ENCODE assay signal across 23 mouse cellular contexts in the genomic region with DNA sequence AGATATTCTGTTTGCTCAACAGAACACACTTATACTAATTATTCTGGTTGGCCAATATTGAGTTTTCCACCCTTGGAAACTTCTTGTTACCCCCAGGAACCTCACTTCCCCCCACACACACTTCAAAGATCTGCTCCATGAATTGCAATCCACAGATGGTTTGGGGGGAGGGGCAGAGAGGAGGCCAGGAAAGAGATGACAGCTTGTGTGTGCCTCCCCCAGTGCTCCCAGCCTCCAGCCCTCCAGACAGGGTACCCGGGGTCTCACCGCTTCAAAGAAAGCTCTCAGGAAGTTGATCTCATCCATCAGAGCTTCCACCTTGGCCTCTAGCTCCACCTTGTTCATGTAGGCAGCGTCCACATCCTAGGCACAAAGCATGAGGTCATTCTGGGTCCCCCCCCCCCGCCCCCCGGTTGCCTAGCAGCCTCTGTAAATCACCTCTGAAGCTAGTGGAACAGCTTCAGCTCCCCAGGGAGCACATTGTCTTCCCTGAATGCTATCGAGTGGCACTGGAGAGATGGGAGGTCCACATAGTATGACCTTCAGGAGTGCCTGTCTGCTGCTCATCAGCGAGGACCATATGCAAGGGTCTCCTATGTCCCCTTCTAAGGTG. TPM values are rescaled to one million over a fixed set of nuclear protein-coding genes. Genes with fewer than 3 reads are reported as not detected.
DNase-seq lines count a peak whose midpoint lies in the region; ATAC-seq and TF ChIP-seq lines count a peak whose summit lies in the region.
"Had no signal": no experiment of that assay in that cellular context is flagged by ENCODE, and none has a peak within 500 bp of the region (broad histone marks: within the 10 kb centered on the region; RNA-seq: fewer than 3 reads in every experiment).

No protein-coding gene starts in this region.

- intact Hi-C loops in gastrocnemius, adult 2 months (cut with DNase I), result no loop called here
- intact Hi-C loops in heart, postnatal 36 days (cut with DNase I), result no loop called here

- TF ChIP-seq CTCF in gastrocnemius, adult 2 months (IDR thresholded peaks at IDR 0.05), result no peak

- no peaks in the 10 kb centered on the region for H3K27me3 ChIP-seq in forebrain, embryonic 11.5 days (ENCODE audit: control insufficient read depth, insufficient read depth, low read length)
- H3K27me3 ChIP-seq in forebrain, embryonic 16.5 days (replicated peaks; ENCODE audit: control insufficient read depth, insufficient read depth, low read length), result no peaks in the 10 kb centered on the region
- peaks cover 44% of the 10 kb centered on the region for H3K27me3 ChIP-seq in midbrain, embryonic 10.5 days (ENCODE audit: low read depth, poor library complexity, severe bottlenecking)
- no peaks in the 10 kb centered on the region for H3K27me3 ChIP-seq in midbrain, embryonic 14.5 days (ENCODE audit: control insufficient read depth, insufficient read depth, low read length)
- H3K27me3 ChIP-seq in embryonic facial prominence, embryonic 14.5 days (replicated peaks; ENCODE audit: control insufficient read depth, insufficient read depth, low read length), result no peaks in the 10 kb centered on the region
- H3K27me3 ChIP-seq: intestine, embryonic 15.5 days; limb, embryonic 15.5 days; stomach, embryonic 15.5 days had no signal

- no peaks in the 10 kb centered on the region for H3K9me3 ChIP-seq in forebrain, embryonic 11.5 days (ENCODE audit: control insufficient read depth, low read length)
- no peaks in the 10 kb centered on the region for H3K9me3 ChIP-seq in forebrain, embryonic 16.5 days (ENCODE audit: control insufficient read depth, low read length)
- no peaks in the 10 kb centered on the region for H3K9me3 ChIP-seq in midbrain, embryonic 10.5 days (replicated peaks)
- H3K9me3 ChIP-seq in midbrain, embryonic 14.5 days (ENCODE audit: control insufficient read depth, low read length), result no peaks in the 10 kb centered on the region
- no peaks in the 10 kb centered on the region for H3K9me3 ChIP-seq in embryonic facial prominence, embryonic 14.5 days (ENCODE audit: control insufficient read depth, low read length)
- H3K9me3 ChIP-seq: heart, embryonic 13.5 days; intestine, embryonic 15.5 days; limb, embryonic 15.5 days; stomach, embryonic 15.5 days had no signal

- no peak overlapping the region for H3K27ac ChIP-seq in forebrain, embryonic 11.5 days (ENCODE audit: low read depth, low read length)
- no peak overlapping the region for H3K27ac ChIP-seq in forebrain, embryonic 16.5 days (ENCODE audit: low read length)
- H3K27ac ChIP-seq in midbrain, embryonic 10.5 days (replicated peaks), result peak overlapping the region; percentile 61
- H3K27ac ChIP-seq in midbrain, embryonic 14.5 days (replicated peaks; ENCODE audit: low read depth, low read length), result no peak overlapping the region
- H3K27ac ChIP-seq in embryonic facial prominence, embryonic 14.5 days (replicated peaks; ENCODE audit: low read depth, low read length), result no peak overlapping the region
- no peak overlapping the region for H3K27ac ChIP-seq in gastrocnemius, adult 2 months
- H3K27ac ChIP-seq: heart, embryonic 13.5 days; intestine, embryonic 15.5 days; limb, embryonic 15.5 days; stomach, embryonic 15.5 days had no signal

- ATAC-seq in forebrain, embryonic 11.5 days (replicated peaks; ENCODE audit: low FRiP score), result 0 out of 2 replicates have a peak, but pooled peaks have one; percentile 5
- ATAC-seq in forebrain, embryonic 16.5 days, result no peak
- no peak for ATAC-seq in midbrain, embryonic 14.5 days (ENCODE audit: low FRiP score, low TSS enrichment)
- peak; percentile 48; the same call in 1 of the 2 replicates for ATAC-seq in embryonic facial prominence, embryonic 14.5 days (ENCODE audit: low read depth)
- ATAC-seq: intestine, embryonic 15.5 days had no signal

- no peaks in the 10 kb centered on the region for H3K36me3 ChIP-seq in forebrain, embryonic 11.5 days (ENCODE audit: control insufficient read depth, insufficient read depth, low read length)
- no peaks in the 10 kb centered on the region for H3K36me3 ChIP-seq in forebrain, embryonic 16.5 days (ENCODE audit: control insufficient read depth, insufficient read depth)
- H3K36me3 ChIP-seq in midbrain, embryonic 10.5 days, result no peaks in the 10 kb centered on the region
- no peaks in the 10 kb centered on the region for H3K36me3 ChIP-seq in midbrain, embryonic 14.5 days (ENCODE audit: control insufficient read depth, insufficient read depth, low read length)
- H3K36me3 ChIP-seq in embryonic facial prominence, embryonic 14.5 days (ENCODE audit: control insufficient read depth, insufficient read depth, low read length), result no peaks in the 10 kb centered on the region
- H3K36me3 ChIP-seq: heart, embryonic 13.5 days; intestine, embryonic 15.5 days; limb, embryonic 15.5 days; stomach, embryonic 15.5 days had no signal

- peaks cover 5% of the 10 kb centered on the region; the same call in 1 of the 2 replicates for H3K4me1 ChIP-seq in forebrain, embryonic 11.5 days (replicated peaks; ENCODE audit: control insufficient read depth, insufficient read depth, low read length)
- 0 out of 2 replicates have a peak, but pooled peaks cover 2% of the 10 kb centered on the region for H3K4me1 ChIP-seq in forebrain, embryonic 16.5 days (replicated peaks; ENCODE audit: control insufficient read depth, insufficient read depth, low read length)
- H3K4me1 ChIP-seq in midbrain, embryonic 10.5 days, result peaks cover 28% of the 10 kb centered on the region
- no peaks in the 10 kb centered on the region; the same call in 1 of the 2 replicates for H3K4me1 ChIP-seq in midbrain, embryonic 14.5 days (ENCODE audit: control insufficient read depth, insufficient read depth, low read length)
- H3K4me1 ChIP-seq in embryonic facial prominence, embryonic 14.5 days (ENCODE audit: control insufficient read depth, insufficient read depth, low read length), result peaks cover 7% of the 10 kb centered on the region

- no peak overlapping the region for H3K9ac ChIP-seq in forebrain, embryonic 11.5 days (ENCODE audit: low read length)
- no peak overlapping the region for H3K9ac ChIP-seq in forebrain, embryonic 16.5 days (replicated peaks; ENCODE audit: low read depth, low read length)
- H3K9ac ChIP-seq in midbrain, embryonic 14.5 days (replicated peaks; ENCODE audit: low read length), result no peak overlapping the region
- no peak overlapping the region for H3K9ac ChIP-seq in embryonic facial prominence, embryonic 14.5 days (ENCODE audit: low read depth, low read length)
- H3K9ac ChIP-seq: heart, embryonic 13.5 days; intestine, embryonic 15.5 days; limb, embryonic 15.5 days; stomach, embryonic 15.5 days had no signal

- DNase-seq in forebrain, embryonic 11.5 days (ENCODE audit: low spot score), result peak; percentile 67
- peak; percentile 56 for DNase-seq in midbrain, embryonic 10.5 days (ENCODE audit: low spot score)
- no peak for DNase-seq in midbrain, embryonic 14.5 days
- no peak for DNase-seq in embryonic facial prominence, embryonic 14.5 days (ENCODE audit: low spot score)
- no peak for DNase-seq in gastrocnemius, adult 2 months
- DNase-seq in heart, postnatal 36 days, result no peak
- DNase-seq in gastrocnemius, adult 8-10 months (ENCODE audit: low spot score in 2 of 2), result no peak
- DNase-seq: lung, adult 18-20 months; spleen, adult 18-20 months had no signal

- 5% methylated on average over 7 of the region's 7 CpGs for WGBS in forebrain, embryonic 11.5 days
- WGBS in forebrain, embryonic 16.5 days, result 12% methylated on average over 7 of the region's 7 CpGs
- 11% methylated on average over 7 of the region's 7 CpGs for WGBS in midbrain, embryonic 10.5 days
- WGBS in midbrain, embryonic 14.5 days, result 6% methylated on average over 7 of the region's 7 CpGs
- WGBS in embryonic facial prominence, embryonic 14.5 days, result 23% methylated on average over 6 of the region's 7 CpGs

- 0 out of 2 replicates have a peak overlapping the region, but pooled peaks have one; percentile 15 for H3K4me2 ChIP-seq in forebrain, embryonic 11.5 days (ENCODE audit: low read depth, low read length, severe bottlenecking)
- no peak overlapping the region for H3K4me2 ChIP-seq in forebrain, embryonic 16.5 days (ENCODE audit: low read length)
- no peak overlapping the region for H3K4me2 ChIP-seq in midbrain, embryonic 14.5 days (ENCODE audit: low read length)
- no peak overlapping the region for H3K4me2 ChIP-seq in embryonic facial prominence, embryonic 14.5 days (ENCODE audit: low read depth, low read length)
- H3K4me2 ChIP-seq: heart, embryonic 13.5 days; intestine, embryonic 15.5 days; limb, embryonic 15.5 days; stomach, embryonic 15.5 days had no signal

- no peak overlapping the region for H3K4me3 ChIP-seq in forebrain, embryonic 11.5 days (ENCODE audit: low read depth, low read length)
- no peak overlapping the region for H3K4me3 ChIP-seq in forebrain, embryonic 16.5 days (replicated peaks; ENCODE audit: low read length)
- H3K4me3 ChIP-seq in midbrain, embryonic 10.5 days, result peak overlapping the region; percentile 11; the same call in 1 of the 2 replicates
- H3K4me3 ChIP-seq in midbrain, embryonic 14.5 days (replicated peaks; ENCODE audit: low read depth, low read length), result no peak overlapping the region
- no peak overlapping the region for H3K4me3 ChIP-seq in embryonic facial prominence, embryonic 14.5 days (ENCODE audit: low read depth, low read length)
- H3K4me3 ChIP-seq in gastrocnemius, adult 2 months, result no peak overlapping the region
- H3K4me3 ChIP-seq: erythroblast, embryonic 14.5 days; heart, embryonic 13.5 days; intestine, embryonic 15.5 days; limb, embryonic 15.5 days; stomach, embryonic 15.5 days had no signal

RNA-seq across cellular contexts. Expression of gene Krt90, which starts 4.6 kb away (rescaled TPM):
- 0.21 and 0.41 TPM in 2 replicates for polyA plus RNA-seq in forebrain, embryonic 11.5 days (2014; fragmentation: Nextera tagmentation; extraction: Ambion mirVana)
- 0.08 and 0.09 TPM in 2 replicates for polyA plus RNA-seq in forebrain, embryonic 16.5 days (2015; fragmentation: Nextera tagmentation; extraction: Ambion mirVana)
- 0.51 and 0.67 TPM in 2 replicates for polyA plus RNA-seq in midbrain, embryonic 10.5 days (2016; fragmentation: Nextera tagmentation; extraction: Ambion mirVana)
- 0.08 TPM in 1 of 2 replicates, not detected in the other for polyA plus RNA-seq in midbrain, embryonic 14.5 days (2014; fragmentation: Nextera tagmentation; extraction: Ambion mirVana)
- 0.31 and 0.50 TPM in 2 replicates for polyA plus RNA-seq in embryonic facial prominence, embryonic 14.5 days (2014; fragmentation: Nextera tagmentation; extraction: Ambion mirVana)
- total RNA-seq in gastrocnemius, adult 2 months (2021), result not detected
- not detected for total RNA-seq in heart, postnatal 36 days (2021)
- total RNA-seq in gastrocnemius, adult 8-10 months (2022), result not detected
- total RNA-seq: hematopoietic stem cell, adult 5-6 weeks; left cerebral cortex, adult 8-10 months; midbrain, postnatal 0 days had no signal
- polyA plus RNA-seq: erythroblast, embryonic 14.5 days; gonadal fat pad, adult 2 months; heart, embryonic 13.5 days had no signal

RNA-seq across cellular contexts. Expression of gene Krt82, which starts 7.7 kb away (rescaled TPM):
- polyA plus RNA-seq in forebrain, embryonic 11.5 days (2014; fragmentation: Nextera tagmentation; extraction: Ambion mirVana), result not detected in 2 replicates
- polyA plus RNA-seq in forebrain, embryonic 16.5 days (2015; fragmentation: Nextera tagmentation; extraction: Ambion mirVana), result not detected in 2 replicates
- not detected in 2 replicates for polyA plus RNA-seq in midbrain, embryonic 10.5 days (2016; fragmentation: Nextera tagmentation; extraction: Ambion mirVana)
- polyA plus RNA-seq in midbrain, embryonic 14.5 days (2014; fragmentation: Nextera tagmentation; extraction: Ambion mirVana), result not detected in 2 replicates
- polyA plus RNA-seq in embryonic facial prominence, embryonic 14.5 days (2014; fragmentation: Nextera tagmentation; extraction: Ambion mirVana), result 0.09 and 0.10 TPM in 2 replicates
- not detected for total RNA-seq in gastrocnemius, adult 2 months (2021)
- not detected for total RNA-seq in heart, postnatal 36 days (2021)
- total RNA-seq in gastrocnemius, adult 8-10 months (2022), result not detected
- total RNA-seq: adrenal gland, postnatal 4 days; hematopoietic stem cell, adult 5-6 weeks; left cerebral cortex, adult 8-10 months; midbrain, postnatal 0 days had no signal
- polyA plus RNA-seq: erythroblast, embryonic 14.5 days; frontal cortex, adult 2 months; gonadal fat pad, adult 2 months; heart, embryonic 13.5 days; intestine, embryonic 15.5 days; large intestine, adult 2 months; limb, embryonic 15.5 days; midbrain, postnatal 0 days; neural tube, embryonic 14.5 days; stomach, embryonic 15.5 days had no signal

RNA-seq across cellular contexts. Expression of gene Krt75, which starts 15.6 kb away (rescaled TPM):
- not detected in 2 replicates for polyA plus RNA-seq in forebrain, embryonic 11.5 days (2014; fragmentation: Nextera tagmentation; extraction: Ambion mirVana)
- 0.10 TPM in 1 of 2 replicates, not detected in the other for polyA plus RNA-seq in forebrain, embryonic 16.5 days (2015; fragmentation: Nextera tagmentation; extraction: Ambion mirVana)
- polyA plus RNA-seq in midbrain, embryonic 10.5 days (2016; fragmentation: Nextera tagmentation; extraction: Ambion mirVana), result not detected in 2 replicates
- 0.07 and 0.15 TPM in 2 replicates for polyA plus RNA-seq in midbrain, embryonic 14.5 days (2014; fragmentation: Nextera tagmentation; extraction: Ambion mirVana)
- 2.2 and 2.3 TPM in 2 replicates for polyA plus RNA-seq in embryonic facial prominence, embryonic 14.5 days (2014; fragmentation: Nextera tagmentation; extraction: Ambion mirVana)
- total RNA-seq in gastrocnemius, adult 2 months (2021), result not detected
- total RNA-seq in heart, postnatal 36 days (2021), result not detected
- not detected for total RNA-seq in gastrocnemius, adult 8-10 months (2022)
- total RNA-seq: adrenal gland, postnatal 4 days; hematopoietic stem cell, adult 5-6 weeks; left cerebral cortex, adult 8-10 months had no signal
- polyA plus RNA-seq: erythroblast, embryonic 14.5 days; frontal cortex, adult 2 months; gonadal fat pad, adult 2 months; heart, embryonic 13.5 days; intestine, embryonic 15.5 days; large intestine, adult 2 months had no signal

RNA-seq across cellular contexts. Expression of gene Krt84, which starts 25.5 kb away (rescaled TPM):
- polyA plus RNA-seq in forebrain, embryonic 11.5 days (2014; fragmentation: Nextera tagmentation; extraction: Ambion mirVana), result not detected in 2 replicates
- not detected in 2 replicates for polyA plus RNA-seq in forebrain, embryonic 16.5 days (2015; fragmentation: Nextera tagmentation; extraction: Ambion mirVana)
- polyA plus RNA-seq in midbrain, embryonic 10.5 days (2016; fragmentation: Nextera tagmentation; extraction: Ambion mirVana), result not detected in 2 replicates
- not detected in 2 replicates for polyA plus RNA-seq in midbrain, embryonic 14.5 days (2014; fragmentation: Nextera tagmentation; extraction: Ambion mirVana)
- not detected in 2 replicates for polyA plus RNA-seq in embryonic facial prominence, embryonic 14.5 days (2014; fragmentation: Nextera tagmentation; extraction: Ambion mirVana)
- total RNA-seq in gastrocnemius, adult 2 months (2021), result not detected
- total RNA-seq in heart, postnatal 36 days (2021), result not detected
- total RNA-seq in gastrocnemius, adult 8-10 months (2022), result not detected
- total RNA-seq: adrenal gland, postnatal 4 days; hematopoietic stem cell, adult 5-6 weeks; left cerebral cortex, adult 8-10 months; midbrain, postnatal 0 days had no signal
- polyA plus RNA-seq: erythroblast, embryonic 14.5 days; frontal cortex, adult 2 months; gonadal fat pad, adult 2 months; heart, embryonic 13.5 days; midbrain, postnatal 0 days; stomach, embryonic 15.5 days had no signal

RNA-seq across cellular contexts. Expression of gene Gm49425, which starts 41.1 kb away (rescaled TPM):
- polyA plus RNA-seq in forebrain, embryonic 11.5 days (2014; fragmentation: Nextera tagmentation; extraction: Ambion mirVana), result not detected in 2 replicates
- polyA plus RNA-seq in forebrain, embryonic 16.5 days (2015; fragmentation: Nextera tagmentation; extraction: Ambion mirVana), result not detected in 2 replicates
- polyA plus RNA-seq in midbrain, embryonic 10.5 days (2016; fragmentation: Nextera tagmentation; extraction: Ambion mirVana), result not detected in 2 replicates
- not detected in 2 replicates for polyA plus RNA-seq in midbrain, embryonic 14.5 days (2014; fragmentation: Nextera tagmentation; extraction: Ambion mirVana)
- 1.6 and 1.8 TPM in 2 replicates for polyA plus RNA-seq in embryonic facial prominence, embryonic 14.5 days (2014; fragmentation: Nextera tagmentation; extraction: Ambion mirVana)
- not detected for total RNA-seq in gastrocnemius, adult 2 months (2021)
- total RNA-seq in heart, postnatal 36 days (2021), result not detected
- not detected for total RNA-seq in gastrocnemius, adult 8-10 months (2022)
- total RNA-seq: adrenal gland, postnatal 4 days; hematopoietic stem cell, adult 5-6 weeks; left cerebral cortex, adult 8-10 months; midbrain, postnatal 0 days had no signal
- polyA plus RNA-seq: erythroblast, embryonic 14.5 days; frontal cortex, adult 2 months; gonadal fat pad, adult 2 months; heart, embryonic 13.5 days; intestine, embryonic 15.5 days; large intestine, adult 2 months; midbrain, postnatal 0 days; stomach, embryonic 15.5 days had no signal

Comparison
In these comparisons a context has a peak if more than half of its experiments do, and no peak if none do; other contexts are left out.
1. ATAC-seq: peak in forebrain, embryonic 11.5 days (single experiment) and embryonic facial prominence, embryonic 14.5 days (single experiment); none in forebrain, embryonic 16.5 days (single experiment) and midbrain, embryonic 14.5 days (single experiment).
2. DNase-seq: peak in forebrain, embryonic 11.5 days (single experiment) and midbrain, embryonic 10.5 days (single experiment); none in midbrain, embryonic 14.5 days (single experiment), embryonic facial prominence, embryonic 14.5 days (single experiment), gastrocnemius, adult 2 months (single experiment), heart, postnatal 36 days (0 of 2) and gastrocnemius, adult 8-10 months (0 of 2).